Mouse (Mus musculus) left cerebral cortex, adult 2 months (tissue): Measurements from ENCODE around the gene Mfsd12. TPM values are rescaled to one million over a fixed set of nuclear protein-coding genes. Genes with fewer than 3 reads are reported as not detected.

Experiments
- DNase-seq, 2 experiments: peaks; one replicate each; pipeline ENCODE4 v3.0.0; 2021 to 2022; ENCODE audit warnings: low spot score in 2 of 2, mixed read lengths in 1 of 2; ENCODE audit errors: extremely low spot score in 1 of 2
- H3K27ac ChIP-seq: fragments of 200-600 bp; 2 replicates; pipeline ENCODE4 v1.8.1; 2022
- H3K4me3 ChIP-seq: fragments of 200-600 bp; 2 replicates; pipeline ENCODE4 v1.8.1; 2022
- CTCF ChIP-seq: fragments of 200-600 bp; IDR thresholded peaks from 2 replicates; pipeline ENCODE4 v1.8.1; 2022; ENCODE audit warnings: antibody characterized with exemption, mild to moderate bottlenecking, moderate library complexity
- intact Hi-C: fragments of 180-260 bp; cut with DNase I; formaldehyde crosslinking; loops from one replicate; pipeline ENCODE4 v1.15.1; 2025
- microRNA-seq, 2 experiments: library from miRNA; unstranded; fragments of <30 nt; microRNA quantifications; one replicate each; pipeline ENCODE4 v1.2.0; 2021
- total RNA-seq, 2 experiments: library from RNA; stranded (reverse); gene quantifications; 2 replicates each; pipeline ENCODE4 v1.2.3; 2021

Gene Mfsd12
- total RNA-seq, 2 experiments from 2014 or later, result 38.2 to 40.2 TPM

DNA sequence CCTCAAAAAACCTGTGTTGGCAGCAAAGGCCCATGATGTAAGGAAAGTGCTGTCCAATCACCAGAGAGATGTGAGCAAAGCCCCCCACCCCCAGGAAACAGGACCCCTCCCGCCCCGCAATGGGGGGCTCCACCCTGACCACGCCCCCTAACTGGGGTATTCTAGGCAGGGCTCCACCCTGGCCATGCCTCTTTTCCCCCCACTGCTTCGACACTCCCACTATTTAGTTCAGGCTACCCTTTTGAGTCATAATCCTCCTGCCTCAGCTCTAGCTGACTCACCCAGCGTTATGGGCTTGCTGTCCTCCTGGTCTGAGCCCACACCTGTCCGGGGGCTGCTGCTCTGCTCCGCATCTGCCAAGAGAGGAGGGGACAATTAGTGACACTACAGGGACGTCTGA is 52.0 kb downstream of the Mfsd12 start:
- no peak overlapping the region for H3K4me3 ChIP-seq
- TF ChIP-seq CTCF, result no peak
- no peak for DNase-seq
- peak overlapping the region; percentile 61 for H3K27ac ChIP-seq
- intact Hi-C loops, result no loop called here

DNA sequence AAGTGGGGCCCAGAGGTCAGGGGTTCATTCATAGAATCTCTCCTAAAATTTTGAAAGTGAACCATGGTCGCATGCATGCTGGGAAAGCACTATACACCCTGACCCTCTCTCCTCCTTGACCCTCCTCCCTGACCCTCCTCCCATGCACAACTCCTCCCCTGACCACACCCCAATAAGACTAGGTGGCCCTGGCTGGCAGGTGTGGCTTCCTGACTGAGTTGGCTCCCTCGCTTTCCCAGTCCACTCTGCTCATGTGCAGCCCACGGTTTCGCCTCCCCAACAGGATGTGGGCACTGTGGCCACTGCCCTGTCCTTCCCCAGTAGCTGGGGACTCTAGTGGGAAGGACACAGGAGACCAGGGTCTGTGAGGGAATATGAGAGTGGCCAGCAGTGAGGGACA is 53.1 kb downstream of the Mfsd12 start:
- TF ChIP-seq CTCF, result no peak
- Histone ChIP-seq H3K27ac (peak overlapping the region; percentile 97), H3K4me3 (no peak overlapping the region)
- intact Hi-C loops, result no loop called here
- DNase-seq, result no peak

DNA sequence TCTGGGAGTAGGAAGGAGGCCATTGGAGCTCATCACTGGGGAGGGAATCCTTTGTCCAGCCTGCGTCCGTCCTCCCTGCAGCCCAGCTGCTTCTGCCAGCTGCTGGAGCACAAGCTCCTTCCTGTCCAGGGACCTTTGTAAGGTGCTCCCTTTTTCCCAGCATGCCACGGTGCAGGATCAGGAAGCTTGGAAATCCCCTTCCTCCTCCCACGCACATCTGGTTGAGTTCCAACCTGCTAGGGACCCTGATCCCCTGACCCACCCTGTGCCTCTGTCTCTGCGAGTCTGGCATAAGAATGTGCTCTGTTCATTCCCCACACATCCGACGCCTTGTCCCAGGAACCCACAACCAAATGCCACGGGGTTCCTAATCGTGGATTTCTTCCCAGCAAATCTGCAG is 53.7 kb downstream of the Mfsd12 start:
- TF ChIP-seq CTCF, result no peak
- H3K27ac ChIP-seq, result peak overlapping the region; percentile 97
- no peak overlapping the region for H3K4me3 ChIP-seq
- DNase-seq, result no peak
- intact Hi-C loops, result no loop called here

DNA sequence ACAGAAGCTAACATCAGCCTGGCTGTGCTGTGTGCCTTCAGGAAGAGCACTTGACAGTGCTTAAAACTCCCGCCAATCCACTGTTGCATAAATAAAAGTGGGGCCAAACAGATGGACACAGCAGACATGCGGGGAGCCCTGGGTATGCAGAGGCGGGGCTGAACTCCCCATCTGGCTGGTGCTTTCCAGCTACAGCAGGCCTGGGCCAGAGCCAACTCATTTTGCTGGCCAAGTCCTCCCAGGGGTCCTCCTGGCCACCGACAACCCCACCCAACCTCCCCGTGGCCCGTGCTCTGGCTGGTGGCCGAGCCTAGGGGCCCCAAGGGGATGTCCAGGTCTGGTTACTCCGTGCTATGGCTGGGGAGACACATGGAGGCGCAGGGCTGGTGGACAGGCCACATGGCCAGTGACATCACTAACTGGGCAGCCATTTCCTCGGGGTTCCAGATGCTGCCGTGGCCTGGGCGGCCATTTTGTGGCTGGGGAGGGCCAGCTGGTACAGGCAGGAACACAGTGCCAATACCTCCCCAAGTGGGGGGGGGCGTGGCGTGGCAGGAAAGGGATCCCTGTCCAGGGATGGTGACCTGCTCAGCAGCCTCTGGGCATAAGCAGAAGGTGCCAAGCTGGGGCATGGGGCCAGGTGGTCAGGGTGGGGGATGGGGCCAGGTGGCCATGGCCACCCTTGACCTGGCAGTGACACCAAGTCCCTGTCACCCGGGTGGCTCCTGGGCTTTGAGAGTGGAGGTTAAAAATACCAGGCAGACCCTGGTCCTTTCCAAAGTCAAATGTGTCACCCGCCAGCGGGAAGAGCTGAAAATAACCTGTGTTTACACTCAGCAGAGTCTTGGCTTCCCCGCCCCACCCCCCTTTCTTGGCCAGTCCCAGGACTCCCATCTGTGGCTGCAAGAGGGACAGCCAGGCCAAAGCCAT is 54.4 kb downstream of the Mfsd12 start:
- peak in 1 of 2 experiments; percentile 60 for DNase-seq
- no peak for TF ChIP-seq CTCF
- peak overlapping the region; percentile 97 for H3K27ac ChIP-seq
- intact Hi-C loops, result loop anchor here (2.0 kb wide), 1 partner anchor 15 kb away; no protein-coding TSS in a partner anchor
- no peak overlapping the region for H3K4me3 ChIP-seq

DNA sequence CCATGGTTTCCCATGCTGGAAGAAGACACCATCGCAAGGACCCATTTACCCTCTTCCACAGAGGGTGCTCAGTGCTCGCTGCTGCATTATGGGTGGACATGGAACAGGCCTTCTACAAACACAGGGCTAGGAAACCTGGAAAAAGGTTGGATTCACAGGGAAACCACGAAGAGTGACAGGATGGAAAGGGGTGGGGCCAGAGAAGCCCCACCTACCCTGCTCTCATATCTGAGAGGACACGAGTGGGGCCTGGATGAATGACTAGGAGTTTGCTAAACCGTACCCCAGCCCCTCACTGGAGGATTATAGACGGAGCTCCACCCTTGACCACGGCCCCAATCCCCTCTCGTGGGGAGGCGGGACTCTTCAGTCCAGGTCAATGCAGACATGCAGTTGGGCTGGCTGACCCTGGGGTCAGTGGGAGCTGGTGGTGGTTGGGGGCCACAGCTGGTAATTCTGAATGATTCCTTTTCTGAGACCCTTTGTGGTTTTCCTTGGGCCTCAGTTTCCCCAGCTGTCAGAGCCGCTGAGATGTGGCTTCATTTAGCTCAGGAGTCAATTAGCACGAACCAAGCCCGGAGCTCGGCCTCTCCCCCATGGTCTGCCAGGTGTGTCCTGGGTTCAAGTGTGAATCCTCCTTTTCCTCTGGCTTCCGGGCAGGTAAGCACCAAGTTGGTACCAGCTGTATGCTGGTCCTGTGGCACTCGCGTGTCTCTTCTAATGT is 55.5 kb downstream of the Mfsd12 start:
- no peak overlapping the region for H3K4me3 ChIP-seq
- TF ChIP-seq CTCF, result no peak
- DNase-seq, result no peak
- intact Hi-C loops, result loop anchor here (2.0 kb wide), 1 partner anchor 14 kb away; no protein-coding TSS in a partner anchor
- H3K27ac ChIP-seq, result peak overlapping the region; percentile 97

DNA sequence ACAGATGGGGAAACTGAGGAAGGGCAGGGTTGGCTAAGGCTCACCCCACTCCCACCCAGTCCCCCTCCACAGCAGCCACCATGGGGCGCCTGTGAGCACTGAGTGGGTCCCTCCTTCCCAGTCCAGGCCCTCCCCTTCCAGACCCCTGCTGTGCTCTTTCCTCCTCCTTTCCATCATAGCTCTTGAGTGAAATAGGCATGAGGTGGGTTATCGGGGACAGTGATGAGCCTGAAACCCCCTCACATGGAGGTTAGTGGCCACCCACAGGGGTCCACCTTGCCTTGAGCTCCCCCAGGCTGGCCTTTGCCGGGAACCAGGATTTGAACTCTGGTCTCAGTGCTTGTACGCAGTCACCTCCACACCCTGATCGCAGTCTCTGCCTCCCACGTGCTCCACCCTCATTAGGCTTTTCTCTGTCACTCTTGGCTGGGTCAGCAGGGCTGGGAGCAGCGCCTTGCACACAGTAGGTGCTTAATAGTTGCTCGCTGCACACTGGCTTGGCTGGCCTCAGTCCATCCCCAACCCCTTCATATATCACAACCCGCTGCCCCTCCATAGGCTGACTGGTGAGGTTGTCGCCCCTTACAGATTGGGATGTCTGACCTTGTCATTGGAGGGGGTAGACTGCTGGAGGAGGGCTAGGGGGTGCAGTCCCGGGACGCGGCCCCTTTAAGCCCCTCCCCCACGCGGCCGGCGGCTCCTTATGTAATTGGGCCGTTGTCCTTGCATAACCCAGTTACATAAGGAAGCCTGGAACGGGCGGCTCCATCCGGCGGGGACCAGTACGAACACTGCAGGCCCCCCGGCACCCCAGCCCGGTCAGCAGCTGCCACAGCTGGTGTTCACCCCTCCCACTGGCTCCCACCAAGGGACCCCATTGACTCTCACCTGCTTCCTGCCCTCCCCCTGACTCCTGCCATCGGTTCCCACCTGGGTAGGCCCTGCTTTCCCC is 56.3 kb downstream of the Mfsd12 start:
- Histone ChIP-seq H3K27ac (peak overlapping the region; percentile 97), H3K4me3 (no peak overlapping the region)
- intact Hi-C loops, result loop anchor here (2.0 kb wide), 1 partner anchor 13 kb away; no protein-coding TSS in a partner anchor
- TF ChIP-seq CTCF, result no peak; the same call in 1 of the 2 replicates
- DNase-seq, result peak; percentile 82 to 85

DNA sequence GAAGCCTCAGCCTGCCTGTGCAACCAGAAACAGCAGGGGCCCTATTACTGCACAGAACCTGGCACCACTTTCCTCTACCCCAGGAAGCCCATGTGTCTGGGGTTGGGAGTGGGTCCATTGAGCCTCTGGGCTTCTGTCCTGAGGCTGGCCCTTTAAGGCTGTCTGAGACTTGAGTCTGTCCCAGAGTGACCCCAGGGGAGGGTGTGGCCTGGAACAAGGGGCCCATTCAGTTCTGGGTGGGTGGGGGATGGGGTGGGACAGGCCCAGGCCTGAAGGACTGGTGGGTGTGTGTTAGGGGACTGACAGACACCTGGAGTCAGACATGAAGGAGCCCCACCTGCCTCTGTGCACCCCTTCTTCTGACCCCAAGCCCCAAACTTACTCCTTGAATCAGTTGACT is 57.4 kb downstream of the Mfsd12 start:
- intact Hi-C loops, result no loop called here
- H3K27ac ChIP-seq, result peak overlapping the region; percentile 97
- no peak for DNase-seq
- TF ChIP-seq CTCF, result no peak
- no peak overlapping the region for H3K4me3 ChIP-seq

DNA sequence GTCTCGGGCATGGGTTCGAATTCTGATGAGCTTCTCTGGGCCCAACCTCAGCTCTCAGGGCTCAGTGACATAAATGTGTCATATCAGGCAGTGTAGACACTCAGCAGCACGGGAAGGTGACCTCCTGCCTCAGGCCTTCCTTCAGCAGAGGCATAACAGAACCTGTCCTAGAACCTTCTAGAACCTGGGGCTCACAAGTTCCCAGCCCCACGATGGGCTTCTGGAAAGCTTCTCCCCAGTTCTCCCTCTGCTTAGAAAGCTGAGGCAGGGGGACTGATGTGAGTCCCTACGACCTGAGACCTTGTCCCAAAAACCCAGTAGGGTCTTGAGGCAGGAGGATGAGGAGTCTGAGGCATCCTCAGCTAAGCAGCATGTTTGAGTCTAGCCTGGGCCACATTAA is 57.9 kb downstream of the Mfsd12 start:
- Histone ChIP-seq H3K27ac (peak overlapping the region; percentile 97), H3K4me3 (no peak overlapping the region)
- no peak for TF ChIP-seq CTCF
- no peak for DNase-seq
- intact Hi-C loops, result no loop called here

Small RNAs within 50 kb of the gene (microRNA-seq; reads per million reads assigned to microRNA genes)
- gene Mir6913, result 1.9 to 4.5 reads per million in 2 experiments

Other genes starting within 250 kb of the Mfsd12 start
- gene Zbtb7a, start 222.3 kb upstream of the Mfsd12 start, total RNA-seq, result 100 to 1,000 TPM; 130 to 132 TPM
- gene Pias4, start 189.6 kb upstream of the Mfsd12 start, total RNA-seq, result 10 to 100 TPM; 26.7 to 32.0 TPM
- gene Eef2, start 180.9 kb upstream of the Mfsd12 start, total RNA-seq, result 100 to 1,000 TPM; 884 to 901 TPM
- gene Dapk3, start 174.5 kb upstream of the Mfsd12 start, total RNA-seq, result 10 to 100 TPM; 74.6 to 89.4 TPM
- not detected for gene 4930442H23Rik, start 173.6 kb upstream of the Mfsd12 start, total RNA-seq
- gene Nmrk2, start 155.4 kb upstream of the Mfsd12 start, total RNA-seq, result under 1 TPM in 1 of 2 experiments, not detected in 1; 0.42 TPM
- 100 to 1,000 TPM; 203 to 206 TPM for gene Atcay, start 126.7 kb upstream of the Mfsd12 start, total RNA-seq
- gene Zfr2, start 124.3 kb upstream of the Mfsd12 start, total RNA-seq, result 10 to 100 TPM; 70.9 to 76.2 TPM
- gene Matk, start 104.6 kb upstream of the Mfsd12 start, total RNA-seq, result 100 to 1,000 TPM; 212 to 221 TPM
- gene Mrpl54, start 90.6 kb upstream of the Mfsd12 start, total RNA-seq, result 10 to 100 TPM; 41.3 to 42.8 TPM
- 10 to 100 TPM; 35.8 to 38.6 TPM for gene Apba3, start 90.5 kb upstream of the Mfsd12 start, total RNA-seq
- gene Tjp3, start 65.9 kb upstream of the Mfsd12 start, total RNA-seq, result under 1 TPM; 0.26 to 0.45 TPM
- gene Pip5k1c, start 64.5 kb upstream of the Mfsd12 start, total RNA-seq, result 100 to 1,000 TPM; 431 TPM
- gene Cactin, start 36.4 kb upstream of the Mfsd12 start, total RNA-seq, result 10 to 100 TPM; 31.3 to 31.8 TPM
- under 1 TPM; 0.70 to 0.82 TPM for gene Tbxa2r, start 28.8 kb upstream of the Mfsd12 start, total RNA-seq
- gene Gipc3, start 14.2 kb upstream of the Mfsd12 start, total RNA-seq, result 1 to 10 TPM; 1.7 to 2.1 TPM
- 10 to 100 TPM; 27.3 to 29.5 TPM for gene Hmg20b, start 7.0 kb upstream of the Mfsd12 start, total RNA-seq
- gene 4930404N11Rik, start 8.3 kb downstream of the Mfsd12 start, total RNA-seq, result 1 to 10 TPM in 1 of 2 experiments, under 1 TPM in 1; 1.00 to 1.3 TPM
- 10 to 100 TPM; 69.1 to 70.6 TPM for gene Fzr1, start 21.0 kb downstream of the Mfsd12 start, total RNA-seq
- gene Dohh, start 26.9 kb downstream of the Mfsd12 start, total RNA-seq, result 10 to 100 TPM; 87.1 to 95.1 TPM
- 1 to 10 TPM; 2.0 to 3.4 TPM for gene Gm48551, start 27.0 kb downstream of the Mfsd12 start, total RNA-seq
- 1 to 10 TPM; 5.1 to 7.1 TPM for gene Gm48552, start 31.5 kb downstream of the Mfsd12 start, total RNA-seq
- gene Smim24, start 35.6 kb downstream of the Mfsd12 start, total RNA-seq, result 1 to 10 TPM; 1.3 to 1.4 TPM
- gene Nfic, start 98.1 kb downstream of the Mfsd12 start, total RNA-seq, result 10 to 100 TPM; 93.4 to 94.9 TPM
- gene Celf5, start 125.2 kb downstream of the Mfsd12 start, total RNA-seq, result 100 to 1,000 TPM; 284 to 288 TPM
- gene Ncln, start 138.9 kb downstream of the Mfsd12 start, total RNA-seq, result 10 to 100 TPM; 78.3 to 80.8 TPM
- under 1 TPM; 0.56 to 0.70 TPM for gene S1pr4, start 142.6 kb downstream of the Mfsd12 start, total RNA-seq
- 1 to 10 TPM; 1.3 to 2.8 TPM for gene Gna15, start 166.7 kb downstream of the Mfsd12 start, total RNA-seq
- 100 to 1,000 TPM; 106 to 110 TPM for gene Gna11, start 187.7 kb downstream of the Mfsd12 start, total RNA-seq
- gene Aes, start 202.0 kb downstream of the Mfsd12 start, total RNA-seq, result 100 to 1,000 TPM; 637 to 727 TPM
- gene Tle2, start 217.1 kb downstream of the Mfsd12 start, total RNA-seq, result 10 to 100 TPM; 36.2 to 40.7 TPM
- 10 to 100 TPM; 10.3 to 12.9 TPM for gene Tle6, start 243.6 kb downstream of the Mfsd12 start, total RNA-seq
- gene BC025920, start 248.8 kb downstream of the Mfsd12 start, total RNA-seq, result 1 to 10 TPM; 2.6 to 2.9 TPM